In the genomic region with DNA sequence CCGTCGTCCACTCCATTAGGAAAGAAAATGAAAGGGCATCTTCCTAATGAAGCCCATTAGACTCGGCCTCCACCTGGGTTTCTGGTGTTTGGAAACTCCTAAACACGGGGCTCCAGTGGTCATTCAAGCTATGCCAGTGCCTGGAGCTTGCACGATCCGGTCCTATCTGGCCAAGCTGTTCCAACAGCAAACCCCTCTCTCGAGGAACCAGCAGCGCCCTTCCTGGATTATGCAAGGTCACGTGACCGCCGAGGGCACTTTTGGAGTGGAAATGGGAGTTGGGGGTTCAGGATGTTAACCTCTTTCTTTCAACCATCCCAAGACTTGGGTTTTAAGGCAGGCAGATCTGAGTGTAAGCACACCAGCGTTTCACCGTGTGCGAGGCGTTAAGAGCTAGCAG, we compare ENCODE assay signal across 9 mouse cellular contexts. TPM values are rescaled to one million over a fixed set of nuclear protein-coding genes. Genes with fewer than 3 reads are reported as not detected.
A peak's percentile ranks its signal among the peaks of the same experiment; 100 is the strongest.
DNase-seq lines count a peak whose midpoint lies in the region; ATAC-seq lines count a peak whose summit lies in the region.
"Had no signal": no experiment of that assay in that cellular context is flagged by ENCODE, and none has a peak within 500 bp of the region (broad histone marks: within the 10 kb centered on the region; RNA-seq: fewer than 3 reads in every experiment).

No protein-coding gene starts in this region.

- no peaks in the 10 kb centered on the region for H3K36me3 ChIP-seq in heart, embryonic 14.5 days (ENCODE audit: control insufficient read depth, insufficient read depth, low read length)

- H3K4me2 ChIP-seq in heart, embryonic 14.5 days (ENCODE audit: low read length) = peak overlapping the region; percentile 74

- H3K4me1 ChIP-seq in heart, embryonic 14.5 days (ENCODE audit: control insufficient read depth in 2 of 2, insufficient read depth in 2 of 2, low read length in 2 of 2) = peaks cover 50 to 95% of the 10 kb centered on the region in 2 experiments

- WGBS in heart, embryonic 14.5 days = 5% methylated on average over 15 of the region's 15 CpGs

- H3K9me3 ChIP-seq in heart, embryonic 14.5 days (ENCODE audit: control insufficient read depth, low read length) = no peaks in the 10 kb centered on the region

- peak overlapping the region; percentile 21 to 31 for H3K4me3 ChIP-seq in heart, embryonic 14.5 days (ENCODE audit: control insufficient read depth in 1 of 2, insufficient read depth in 1 of 2, low read depth in 1 of 2, low read length in 2 of 2)
- H3K4me3 ChIP-seq: myocyte had no signal

- intact Hi-C loops in left cerebral cortex, postnatal 36 days (cut with DNase I) = no loop called here
- intact Hi-C loops in gastrocnemius, postnatal 36 days (cut with DNase I) = loop anchor here (10.0 kb wide), 1 partner anchor 471 kb away; no protein-coding TSS in a partner anchor

- peak overlapping the region; percentile 71 for H3K9ac ChIP-seq in heart, embryonic 14.5 days (ENCODE audit: low read length)

- H3K27ac ChIP-seq in heart, embryonic 14.5 days (replicated peaks in 1 of 2; ENCODE audit: control insufficient read depth in 1 of 2, insufficient read depth in 1 of 2, low read depth in 2 of 2, low read length in 2 of 2) = peak overlapping the region; percentile 51 to 84

- no peaks in the 10 kb centered on the region for H3K27me3 ChIP-seq in heart, embryonic 14.5 days (ENCODE audit: control insufficient read depth, insufficient read depth, low read length)

- ATAC-seq in heart, embryonic 14.5 days (ENCODE audit: insufficient number of reproducible peaks, insufficient read depth, low FRiP score, low read depth) = no peak
- peak; percentile 41; the same call in 1 of the 2 replicates for ATAC-seq in megakaryocyte-erythroid progenitor cell, adult 5-6 weeks (replicated peaks; ENCODE audit: low FRiP score, low TSS enrichment, poor library complexity, severe bottlenecking)

- peak; percentile 23 for DNase-seq in urinary bladder, adult 2 months (ENCODE audit: low spot score)
- DNase-seq in urinary bladder, postnatal 10 days (ENCODE audit: low spot score) = no peak
- DNase-seq in kidney, postnatal 25 days = peak; percentile 83 to 91
- no peak for DNase-seq in left cerebral cortex, postnatal 36 days (ENCODE audit: low spot score in 2 of 2)
- DNase-seq in frontal cortex, postnatal 10 days (ENCODE audit: low spot score in 2 of 2) = no peak
- DNase-seq in gastrocnemius, postnatal 36 days = no peak

RNA-seq across cellular contexts. Expression of a gene that starts 7.3 kb away (rescaled TPM):
- 80.2 and 89.9 TPM in 2 replicates for polyA plus RNA-seq in urinary bladder, adult 2 months (2012; rRNA removed)
- 20.5 and 22.4 TPM in 2 replicates for polyA plus RNA-seq in heart, embryonic 14.5 days (2014; fragmentation: Nextera tagmentation; extraction: Ambion mirVana)
- total RNA-seq in megakaryocyte-erythroid progenitor cell, adult 5-6 weeks (2014; fragmentation: Nextera tagmentation) = not detected in 2 replicates
- total RNA-seq in megakaryocyte-erythroid progenitor cell, adult 5-6 weeks (2017) = not detected in 2 replicates
- total RNA-seq in left cerebral cortex, postnatal 36 days (2021) = 10 to 100 TPM; 41.6 to 46.6 TPM
- under 1 TPM; 0.28 to 0.49 TPM for total RNA-seq in gastrocnemius, postnatal 36 days (2021)

RNA-seq across cellular contexts. Expression of a gene that starts 8.3 kb away (rescaled TPM):
- polyA plus RNA-seq in urinary bladder, adult 2 months (2012; rRNA removed) = 83.1 and 99.4 TPM in 2 replicates
- polyA plus RNA-seq in heart, embryonic 14.5 days (2014; fragmentation: Nextera tagmentation; extraction: Ambion mirVana) = 52.1 and 54.3 TPM in 2 replicates
- 15.2 and 23.9 TPM in 2 replicates for total RNA-seq in megakaryocyte-erythroid progenitor cell, adult 5-6 weeks (2014; fragmentation: Nextera tagmentation)
- total RNA-seq in megakaryocyte-erythroid progenitor cell, adult 5-6 weeks (2017) = 22.0 and 44.7 TPM in 2 replicates
- total RNA-seq in left cerebral cortex, postnatal 36 days (2021) = 10 to 100 TPM; 20.3 to 28.3 TPM
- total RNA-seq in gastrocnemius, postnatal 36 days (2021) = 10 to 100 TPM; 15.1 to 15.9 TPM

Comparison
In these comparisons a context has a peak if more than half of its experiments do, and no peak if none do; other contexts are left out.
1. DNase-seq: peak in urinary bladder, adult 2 months (single experiment) and kidney, postnatal 25 days (2 of 2); none in urinary bladder, postnatal 10 days (single experiment), left cerebral cortex, postnatal 36 days (0 of 2), frontal cortex, postnatal 10 days (0 of 2) and gastrocnemius, postnatal 36 days (0 of 2).
2. RNA of a gene that starts 7.3 kb away (total RNA-seq): 41.6 to 46.6 TPM in left cerebral cortex, postnatal 36 days; 0.28 to 0.49 TPM in gastrocnemius, postnatal 36 days and not detected in megakaryocyte-erythroid progenitor cell, adult 5-6 weeks; every median in the first group is over 10 times any median in the second.